Mouse (Mus musculus) liver, embryonic 16.5 days (tissue): ENCODE measurements around the gene Rapgef1. TPM values are rescaled to one million over a fixed set of nuclear protein-coding genes. Genes with fewer than 3 reads are reported as not detected.

Experiments used
- ATAC-seq: fragments of 200-750 bp; cut with Nextera tagmentation; 2 replicates; pipeline ENCODE4 v1.8.0; 2017; ENCODE audit warnings: low read depth, mild to moderate bottlenecking, moderate number of reproducible peaks, moderate library complexity
- H3K27ac ChIP-seq: fragments of 300-500 bp; sonication (generic); 2 replicates; pipeline ENCODE4 v1.5.1; 2014; ENCODE audit warnings: mild to moderate bottlenecking, low read length
- H3K27me3 ChIP-seq: fragments of 300-500 bp; sonication (generic); 2 replicates; pipeline ENCODE4 v1.6.1; 2014; ENCODE audit warnings: low read depth, low read length, mixed read lengths; ENCODE audit not compliant: control insufficient read depth, insufficient read depth
- H3K36me3 ChIP-seq: fragments of 300-500 bp; sonication (generic); 2 replicates; pipeline ENCODE4 v1.6.1; 2014; ENCODE audit warnings: mild to moderate bottlenecking; ENCODE audit not compliant: control insufficient read depth, insufficient read depth
- H3K4me1 ChIP-seq: fragments of 300-500 bp; sonication (generic); 2 replicates; pipeline ENCODE4 v1.6.1; 2014; ENCODE audit warnings: low read depth, low read length, mixed read lengths; ENCODE audit not compliant: control insufficient read depth
- H3K4me2 ChIP-seq: fragments of 300-500 bp; sonication (generic); 2 replicates; pipeline ENCODE4 v1.6.1; 2014; ENCODE audit warnings: low read depth, low read length, mixed read lengths
- H3K4me3 ChIP-seq: fragments of 300-500 bp; sonication (generic); 2 replicates; pipeline ENCODE4 v1.5.1; 2014; ENCODE audit warnings: low read depth, mild to moderate bottlenecking, low read length
- H3K9ac ChIP-seq: fragments of 300-500 bp; sonication (generic); 2 replicates; pipeline ENCODE4 v1.6.1; 2014; ENCODE audit warnings: low read depth, low read length
- H3K9me3 ChIP-seq: fragments of 300-500 bp; sonication (generic); replicated peaks from 2 replicates; pipeline ENCODE4 v1.6.1; 2016; ENCODE audit warnings: low read length; ENCODE audit not compliant: control insufficient read depth
- WGBS: fragments of 180-500 bp; shearing (Covaris S2); extraction: QIAGEN DNeasy Blood & Tissue Kit; methylation state at CpG from one replicate; pipeline ENCODE4 v1.1.7; 2014; ENCODE audit not compliant: insufficient replicate concordance; 5-methylcytosine and 5-hydroxymethylcytosine counted together
- polyA plus RNA-seq: library from polyadenylated mRNA; unstranded; fragments of >200 nt; fragmentation: Nextera tagmentation; extraction: Ambion mirVana; gene quantifications from 2 replicates; pipeline ENCODE4 v1.2.1, GENCODE M21; 2015

Gene Rapgef1
- polyA plus RNA-seq, 1 experiment from 2014 or later = 4.7 TPM

GRCm38 (mm10) chr2:29698421-29699290 lies 79.1 kb downstream of the Rapgef1 start:
- no peak overlapping the region for H3K4me3 ChIP-seq
- H3K4me2 ChIP-seq = no peak overlapping the region
- H3K4me1 ChIP-seq = peaks cover 3% of the 10 kb centered on the region; the same call in 1 of the 2 replicates
- no peak overlapping the region; the same call in 1 of the 2 replicates for H3K27ac ChIP-seq
- no peaks in the 10 kb centered on the region for H3K9me3 ChIP-seq
- no peaks in the 10 kb centered on the region for H3K27me3 ChIP-seq
- H3K36me3 ChIP-seq = peaks cover 24% of the 10 kb centered on the region
- H3K9ac ChIP-seq = no peak overlapping the region
- no peak for ATAC-seq
- WGBS = 59% methylated on average over 6 of the region's 6 CpGs

- peaks cover 24% of the 10 kb centered on the region for H3K36me3 ChIP-seq
- H3K9me3 ChIP-seq = no peaks in the 10 kb centered on the region
- ATAC-seq = no peak
- H3K4me2 ChIP-seq = no peak overlapping the region
- no peaks in the 10 kb centered on the region for H3K27me3 ChIP-seq
- H3K27ac ChIP-seq = no peak overlapping the region
- no peak overlapping the region for H3K9ac ChIP-seq
- no peak overlapping the region for H3K4me3 ChIP-seq
- H3K4me1 ChIP-seq = peaks cover 6% of the 10 kb centered on the region; the same call in 1 of the 2 replicates
These were observed 81.4 kb downstream of the Rapgef1 start for GRCm38 (mm10) chr2:29700898-29701297.

GRCm38 (mm10) chr2:29701393-29701792 lies 81.9 kb downstream of the Rapgef1 start:
- Histone ChIP-seq H3K9ac (no peak overlapping the region), H3K4me3 (no peak overlapping the region), H3K4me2 (no peak overlapping the region), H3K9me3 (no peaks in the 10 kb centered on the region), H3K27me3 (no peaks in the 10 kb centered on the region), H3K4me1 (peaks cover 6% of the 10 kb centered on the region; the same call in 1 of the 2 replicates), H3K36me3 (peaks cover 24% of the 10 kb centered on the region), H3K27ac (no peak overlapping the region)
- ATAC-seq = no peak
- WGBS = 74% methylated on average over 6 of the region's 6 CpGs

GRCm38 (mm10) chr2:29702189-29702588 lies 82.7 kb downstream of the Rapgef1 start:
- WGBS = 82% methylated on average over 8 of the region's 8 CpGs
- Histone ChIP-seq H3K4me3 (no peak overlapping the region), H3K27me3 (no peaks in the 10 kb centered on the region), H3K9ac (no peak overlapping the region), H3K4me1 (peaks cover 6% of the 10 kb centered on the region; the same call in 1 of the 2 replicates), H3K36me3 (peaks cover 24% of the 10 kb centered on the region), H3K9me3 (no peaks in the 10 kb centered on the region), H3K27ac (no peak overlapping the region), H3K4me2 (no peak overlapping the region)
- ATAC-seq = no peak

- Histone ChIP-seq H3K36me3 (peaks cover 24% of the 10 kb centered on the region), H3K27ac (no peak overlapping the region; the same call in 1 of the 2 replicates), H3K9me3 (no peaks in the 10 kb centered on the region), H3K9ac (no peak overlapping the region), H3K4me1 (peaks cover 6% of the 10 kb centered on the region; the same call in 1 of the 2 replicates), H3K4me2 (no peak overlapping the region), H3K27me3 (no peaks in the 10 kb centered on the region), H3K4me3 (no peak overlapping the region)
- WGBS = 53% methylated on average over 9 of the region's 9 CpGs
- peak; percentile 74 for ATAC-seq
These were observed 83.9 kb downstream of the Rapgef1 start for GRCm38 (mm10) chr2:29703104-29704081.

GRCm38 (mm10) chr2:29705493-29705892 lies 86.0 kb downstream of the Rapgef1 start:
- no peak for ATAC-seq
- no peak overlapping the region for H3K4me2 ChIP-seq
- peaks cover 17% of the 10 kb centered on the region for H3K36me3 ChIP-seq
- H3K4me3 ChIP-seq = no peak overlapping the region
- H3K27ac ChIP-seq = no peak overlapping the region
- H3K9ac ChIP-seq = no peak overlapping the region
- WGBS = 68% methylated on average over 3 of the region's 3 CpGs
- H3K4me1 ChIP-seq = peaks cover 6% of the 10 kb centered on the region; the same call in 1 of the 2 replicates
- no peaks in the 10 kb centered on the region for H3K27me3 ChIP-seq
- no peaks in the 10 kb centered on the region for H3K9me3 ChIP-seq

- Histone ChIP-seq H3K4me3 (no peak overlapping the region), H3K4me2 (no peak overlapping the region), H3K9ac (no peak overlapping the region), H3K9me3 (no peaks in the 10 kb centered on the region), H3K4me1 (peaks cover 6% of the 10 kb centered on the region; the same call in 1 of the 2 replicates), H3K27me3 (no peaks in the 10 kb centered on the region), H3K36me3 (peaks cover 14% of the 10 kb centered on the region), H3K27ac (no peak overlapping the region)
- ATAC-seq = no peak
- WGBS = 80% methylated on average over 18 of the region's 18 CpGs
These were observed 87.5 kb downstream of the Rapgef1 start for GRCm38 (mm10) chr2:29706726-29707620.

GRCm38 (mm10) chr2:29707731-29708130 lies 88.2 kb downstream of the Rapgef1 start:
- Histone ChIP-seq H3K9me3 (no peaks in the 10 kb centered on the region), H3K27ac (no peak overlapping the region), H3K9ac (no peak overlapping the region), H3K4me1 (peaks cover 6% of the 10 kb centered on the region; the same call in 1 of the 2 replicates), H3K36me3 (peaks cover 7% of the 10 kb centered on the region), H3K4me2 (no peak overlapping the region), H3K4me3 (no peak overlapping the region), H3K27me3 (no peaks in the 10 kb centered on the region)
- ATAC-seq = no peak
- 81% methylated on average over 4 of the region's 4 CpGs for WGBS
